Mouse (Mus musculus): ENCODE data around the gene Gm35315. TPM values are rescaled to one million over a fixed set of nuclear protein-coding genes. Genes with fewer than 3 reads are reported as not detected.

The Gm35315 gene
- 1.3 and 2.7 TPM in 2 replicates for polyA plus RNA-seq (2014; fragmentation: Nextera tagmentation; extraction: Ambion mirVana)

GRCm38 (mm10) chr5:110094030-110094846 lies at the start of gene Gm35315:
Gene Gm35315, minus strand, starts transcription at chr5:110094420.
- H3K4me1 ChIP-seq (replicated peaks; ENCODE audit: control insufficient read depth, insufficient read depth, low read length): no peaks in the 10 kb centered on the region; the same call in 1 of the 2 replicates
- ATAC-seq (replicated peaks; ENCODE audit: low FRiP score): peak; percentile 98
- H3K4me3 ChIP-seq (ENCODE audit: low read depth, low read length): peak within 1 kb of the TSS; percentile 49
- H3K9me3 ChIP-seq (ENCODE audit: control insufficient read depth, low read length): no peaks in the 10 kb centered on the region
- under 1% methylated on average over 25 of the region's 25 CpGs for WGBS
- peak; percentile 89 for DNase-seq (ENCODE audit: low spot score)
- peak within 1 kb of the TSS; percentile 53 for H3K4me2 ChIP-seq (ENCODE audit: low read depth, low read length, severe bottlenecking)
- H3K9ac ChIP-seq (ENCODE audit: low read length): peak within 1 kb of the TSS; percentile 65
- H3K27me3 ChIP-seq (ENCODE audit: control insufficient read depth, insufficient read depth, low read length): no peaks in the 10 kb centered on the region
- no peak within 1 kb of the TSS for H3K27ac ChIP-seq (ENCODE audit: low read depth, low read length)
- H3K36me3 ChIP-seq (ENCODE audit: control insufficient read depth, insufficient read depth, low read length): no peaks in the 10 kb centered on the region

GRCm38 (mm10) chr5:110143007-110143406 lies 48.8 kb upstream of the Gm35315 start:
- Histone ChIP-seq H3K27ac (ENCODE audit: low read depth, low read length) (no peak overlapping the region), H3K27me3 (ENCODE audit: control insufficient read depth, insufficient read depth, low read length) (no peaks in the 10 kb centered on the region), H3K36me3 (ENCODE audit: control insufficient read depth, insufficient read depth, low read length) (peaks cover 7% of the 10 kb centered on the region; the same call in 1 of the 2 replicates), H3K9me3 (ENCODE audit: control insufficient read depth, low read length) (no peaks in the 10 kb centered on the region), H3K4me3 (ENCODE audit: low read depth, low read length) (no peak overlapping the region), H3K4me1 (replicated peaks; ENCODE audit: control insufficient read depth, insufficient read depth, low read length) (no peaks in the 10 kb centered on the region), H3K9ac (ENCODE audit: low read length) (no peak overlapping the region), H3K4me2 (ENCODE audit: low read depth, low read length, severe bottlenecking) (no peak overlapping the region)
- no peak for ATAC-seq (replicated peaks; ENCODE audit: low FRiP score)
- WGBS: 90% methylated on average over 5 of the region's 5 CpGs
- no peak for DNase-seq (ENCODE audit: low spot score)

- Histone ChIP-seq H3K4me2 (ENCODE audit: low read depth, low read length, severe bottlenecking) (no peak overlapping the region), H3K27me3 (ENCODE audit: control insufficient read depth, insufficient read depth, low read length) (no peaks in the 10 kb centered on the region), H3K27ac (ENCODE audit: low read depth, low read length) (no peak overlapping the region), H3K9ac (ENCODE audit: low read length) (no peak overlapping the region), H3K36me3 (ENCODE audit: control insufficient read depth, insufficient read depth, low read length) (peaks cover 3% of the 10 kb centered on the region; the same call in 1 of the 2 replicates), H3K9me3 (ENCODE audit: control insufficient read depth, low read length) (no peaks in the 10 kb centered on the region), H3K4me1 (replicated peaks; ENCODE audit: control insufficient read depth, insufficient read depth, low read length) (no peaks in the 10 kb centered on the region), H3K4me3 (ENCODE audit: low read depth, low read length) (no peak overlapping the region)
- ATAC-seq (replicated peaks; ENCODE audit: low FRiP score) (no peak), DNase-seq (ENCODE audit: low spot score) (no peak)
- 95% methylated on average over 2 of the region's 2 CpGs for WGBS
Observed at GRCm38 (mm10) chr5:110142309-110142708, 48.1 kb upstream of the Gm35315 start.

- H3K9me3 ChIP-seq (ENCODE audit: control insufficient read depth, low read length): no peaks in the 10 kb centered on the region
- 95% methylated on average over 7 of the region's 7 CpGs for WGBS
- no peaks in the 10 kb centered on the region for H3K27me3 ChIP-seq (ENCODE audit: control insufficient read depth, insufficient read depth, low read length)
- no peak overlapping the region for H3K9ac ChIP-seq (ENCODE audit: low read length)
- no peak overlapping the region for H3K27ac ChIP-seq (ENCODE audit: low read depth, low read length)
- H3K4me3 ChIP-seq (ENCODE audit: low read depth, low read length): no peak overlapping the region
- ATAC-seq (replicated peaks; ENCODE audit: low FRiP score): no peak
- no peaks in the 10 kb centered on the region for H3K36me3 ChIP-seq (ENCODE audit: control insufficient read depth, insufficient read depth, low read length)
- no peak overlapping the region for H3K4me2 ChIP-seq (ENCODE audit: low read depth, low read length, severe bottlenecking)
- no peak for DNase-seq (ENCODE audit: low spot score)
- no peaks in the 10 kb centered on the region for H3K4me1 ChIP-seq (replicated peaks; ENCODE audit: control insufficient read depth, insufficient read depth, low read length)
Observed at GRCm38 (mm10) chr5:110140424-110140823, 46.2 kb upstream of the Gm35315 start.

- Histone ChIP-seq H3K27ac (ENCODE audit: low read depth, low read length) (no peak overlapping the region), H3K4me2 (ENCODE audit: low read depth, low read length, severe bottlenecking) (no peak overlapping the region), H3K4me1 (replicated peaks; ENCODE audit: control insufficient read depth, insufficient read depth, low read length) (no peaks in the 10 kb centered on the region), H3K4me3 (ENCODE audit: low read depth, low read length) (no peak overlapping the region), H3K9ac (ENCODE audit: low read length) (no peak overlapping the region), H3K9me3 (ENCODE audit: control insufficient read depth, low read length) (no peaks in the 10 kb centered on the region), H3K27me3 (ENCODE audit: control insufficient read depth, insufficient read depth, low read length) (no peaks in the 10 kb centered on the region), H3K36me3 (ENCODE audit: control insufficient read depth, insufficient read depth, low read length) (no peaks in the 10 kb centered on the region)
- DNase-seq (ENCODE audit: low spot score): no peak
- ATAC-seq (replicated peaks; ENCODE audit: low FRiP score): no peak
- WGBS: 94% methylated on average over 3 of the region's 3 CpGs
Observed at GRCm38 (mm10) chr5:110139325-110139724, 45.1 kb upstream of the Gm35315 start.

GRCm38 (mm10) chr5:110137816-110138215 lies 43.6 kb upstream of the Gm35315 start:
- H3K27ac ChIP-seq (ENCODE audit: low read depth, low read length): no peak overlapping the region
- H3K36me3 ChIP-seq (ENCODE audit: control insufficient read depth, insufficient read depth, low read length): no peaks in the 10 kb centered on the region
- WGBS: 97% methylated on average over 3 of the region's 3 CpGs
- H3K9ac ChIP-seq (ENCODE audit: low read length): no peak overlapping the region
- H3K4me3 ChIP-seq (ENCODE audit: low read depth, low read length): no peak overlapping the region
- no peak for ATAC-seq (replicated peaks; ENCODE audit: low FRiP score)
- H3K4me2 ChIP-seq (ENCODE audit: low read depth, low read length, severe bottlenecking): no peak overlapping the region
- peaks cover 5% of the 10 kb centered on the region for H3K9me3 ChIP-seq (ENCODE audit: control insufficient read depth, low read length)
- no peaks in the 10 kb centered on the region for H3K27me3 ChIP-seq (ENCODE audit: control insufficient read depth, insufficient read depth, low read length)
- H3K4me1 ChIP-seq (replicated peaks; ENCODE audit: control insufficient read depth, insufficient read depth, low read length): no peaks in the 10 kb centered on the region
- no peak for DNase-seq (ENCODE audit: low spot score)

- peak overlapping the region; percentile 78 for H3K9ac ChIP-seq (ENCODE audit: low read length)
- H3K4me2 ChIP-seq (ENCODE audit: low read depth, low read length, severe bottlenecking): peak overlapping the region; percentile 54
- ATAC-seq (replicated peaks; ENCODE audit: low FRiP score) (peak; percentile 60), DNase-seq (ENCODE audit: low spot score) (no peak)
- no peaks in the 10 kb centered on the region for H3K36me3 ChIP-seq (ENCODE audit: control insufficient read depth, insufficient read depth, low read length)
- peak overlapping the region; percentile 80 for H3K4me3 ChIP-seq (ENCODE audit: low read depth, low read length)
- 8% methylated on average over 18 of the region's 18 CpGs for WGBS
- H3K4me1 ChIP-seq (replicated peaks; ENCODE audit: control insufficient read depth, insufficient read depth, low read length): no peaks in the 10 kb centered on the region
- no peaks in the 10 kb centered on the region for H3K27me3 ChIP-seq (ENCODE audit: control insufficient read depth, insufficient read depth, low read length)
- H3K27ac ChIP-seq (ENCODE audit: low read depth, low read length): peak overlapping the region; percentile 31; the same call in 1 of the 2 replicates
- H3K9me3 ChIP-seq (ENCODE audit: control insufficient read depth, low read length): peaks cover 5% of the 10 kb centered on the region
Observed at GRCm38 (mm10) chr5:110136087-110136464, 41.9 kb upstream of the Gm35315 start.

- H3K36me3 ChIP-seq (ENCODE audit: control insufficient read depth, insufficient read depth, low read length): no peaks in the 10 kb centered on the region
- 5% methylated on average over 46 of the region's 46 CpGs for WGBS
- H3K27me3 ChIP-seq (ENCODE audit: control insufficient read depth, insufficient read depth, low read length): no peaks in the 10 kb centered on the region
- H3K27ac ChIP-seq (ENCODE audit: low read depth, low read length): peak within 1 kb of the TSS; percentile 31; the same call in 1 of the 2 replicates
- ATAC-seq (replicated peaks; ENCODE audit: low FRiP score) (peak; percentile 100), DNase-seq (ENCODE audit: low spot score) (peak; percentile 99)
- H3K9ac ChIP-seq (ENCODE audit: low read length): peak within 1 kb of the TSS; percentile 78
- H3K4me2 ChIP-seq (ENCODE audit: low read depth, low read length, severe bottlenecking): peak within 1 kb of the TSS; percentile 54
- peak within 1 kb of the TSS; percentile 80 for H3K4me3 ChIP-seq (ENCODE audit: low read depth, low read length)
- H3K9me3 ChIP-seq (ENCODE audit: control insufficient read depth, low read length): peaks cover 5% of the 10 kb centered on the region
- no peaks in the 10 kb centered on the region for H3K4me1 ChIP-seq (replicated peaks; ENCODE audit: control insufficient read depth, insufficient read depth, low read length)
Observed at GRCm38 (mm10) chr5:110135293-110136086, 41.3 kb upstream of the Gm35315 start, which contains the start of gene Chfr. Gene Chfr, plus strand, starts transcription at chr5:110135842.

All from forebrain, embryonic 11.5 days (tissue).